Mouse (Mus musculus) ovary, adult 18-20 months (tissue): Measurements from ENCODE around the gene Mamld1.

ENCODE experiments used
- DNase-seq: peaks from one replicate; pipeline ENCODE4 v3.0.0; 2022; ENCODE audit warnings: low spot score, mixed read lengths

The Mamld1 gene

DNA sequence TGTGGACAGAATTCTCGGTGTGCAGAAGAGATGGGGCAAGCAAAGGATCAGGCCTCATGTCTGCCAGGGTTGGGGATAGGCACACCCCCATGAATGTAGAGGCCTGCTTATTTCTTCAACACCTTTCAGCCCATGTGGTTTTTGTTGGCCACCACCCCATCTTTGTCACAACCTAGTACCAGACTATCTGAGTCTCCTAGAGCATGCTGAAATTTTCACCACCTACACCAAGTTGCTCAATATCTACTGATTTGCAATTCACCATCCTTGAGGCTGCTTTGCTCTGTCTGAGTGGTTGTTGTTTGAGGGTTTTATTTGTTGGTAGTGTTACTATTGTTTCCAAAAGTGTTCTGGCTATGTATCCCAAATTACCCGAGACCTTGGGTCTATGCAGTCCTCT lies 91.3 kb downstream of the Mamld1 start:
- no peak for DNase-seq

DNA sequence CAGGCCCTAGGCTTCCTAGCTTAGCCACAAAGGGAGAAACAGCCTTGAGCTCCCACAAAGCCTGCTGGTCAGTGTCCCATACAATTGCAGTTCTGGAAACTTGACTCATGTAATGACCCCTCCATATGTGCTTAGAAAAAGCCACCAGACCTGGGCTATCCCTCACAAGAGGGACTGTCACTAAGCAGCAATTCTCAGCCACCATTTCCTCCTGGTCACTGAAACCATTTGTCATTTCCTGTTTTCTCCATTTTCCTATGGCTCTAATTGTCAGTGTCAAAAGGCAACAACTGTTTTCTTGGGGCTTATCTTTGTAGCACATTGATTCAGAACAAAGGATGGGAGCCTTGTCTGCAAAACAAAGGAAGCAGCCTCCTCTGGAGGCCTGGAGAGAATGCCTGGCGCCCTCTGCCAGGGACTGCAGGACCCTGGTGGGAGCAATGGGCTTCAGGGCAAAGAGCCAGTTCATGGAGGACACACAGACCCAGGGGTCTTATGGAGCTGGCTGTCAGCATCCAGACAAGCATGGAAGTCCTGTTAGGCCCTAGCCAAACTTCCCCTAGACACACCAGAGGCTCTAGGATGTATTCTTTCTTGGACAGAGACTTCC lies 99.5 kb downstream of the Mamld1 start:
- DNase-seq = no peak

DNA sequence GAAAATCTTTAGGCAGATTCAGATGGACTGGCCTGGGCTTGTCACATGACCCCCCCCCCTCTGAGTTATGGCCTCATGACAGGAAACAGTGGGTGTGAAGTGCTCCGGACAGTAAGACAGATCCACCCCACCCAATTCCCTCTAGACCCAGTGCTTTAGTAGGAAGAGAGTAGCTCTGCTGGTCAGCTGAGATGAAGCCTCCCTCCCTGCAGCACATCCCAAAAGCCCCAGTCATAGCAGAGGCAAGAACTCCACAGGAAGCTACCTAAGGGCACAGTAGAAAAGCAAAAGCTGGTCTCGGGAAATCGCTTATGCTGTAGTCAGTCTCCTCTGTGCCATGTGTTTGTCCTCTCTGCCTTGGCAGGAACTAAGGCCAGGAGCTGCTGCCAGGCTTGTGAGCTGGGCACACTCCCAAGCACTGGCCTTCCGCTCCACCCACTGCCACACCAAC lies 100.5 kb downstream of the Mamld1 start:
- DNase-seq = peak; percentile 16

DNA sequence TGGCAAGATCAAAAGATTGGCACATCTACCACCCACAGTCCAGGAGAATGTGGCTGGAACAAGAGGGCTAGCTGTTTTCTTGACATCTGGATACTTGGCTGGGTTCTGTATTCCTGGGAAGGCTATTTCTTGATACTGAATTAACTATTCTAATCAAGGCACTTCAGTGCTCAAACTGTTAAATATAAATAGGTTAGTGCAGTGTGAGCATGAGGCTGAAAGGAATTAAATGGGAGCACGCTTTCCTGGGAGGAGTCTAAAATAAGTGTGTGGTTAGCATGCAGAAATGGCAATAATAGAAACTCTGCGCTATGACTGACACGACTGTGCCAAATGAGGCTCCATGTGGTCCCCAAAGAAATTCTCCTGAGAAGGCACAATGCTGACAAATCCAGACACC lies 131.5 kb downstream of the Mamld1 start:
- no peak for DNase-seq

DNA sequence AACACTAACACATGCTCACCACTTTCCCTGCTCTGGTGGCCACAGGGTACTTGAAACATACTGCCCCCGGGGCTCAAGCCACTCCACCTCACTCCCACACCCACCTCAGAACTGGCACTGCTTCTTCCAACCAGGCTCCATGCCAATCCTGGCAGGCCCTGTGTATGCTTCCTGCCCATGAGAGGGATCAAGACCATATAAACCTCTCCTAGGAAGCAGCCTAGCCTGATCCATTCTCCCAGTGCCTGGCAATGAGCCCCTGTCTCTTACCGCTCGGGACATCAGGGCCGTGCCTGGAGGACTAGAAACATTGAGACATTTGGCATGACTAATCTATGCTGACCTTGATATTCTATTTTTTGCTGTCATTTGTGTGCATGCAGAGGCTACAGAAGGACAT lies 133.6 kb downstream of the Mamld1 start:
- no peak for DNase-seq

DNA sequence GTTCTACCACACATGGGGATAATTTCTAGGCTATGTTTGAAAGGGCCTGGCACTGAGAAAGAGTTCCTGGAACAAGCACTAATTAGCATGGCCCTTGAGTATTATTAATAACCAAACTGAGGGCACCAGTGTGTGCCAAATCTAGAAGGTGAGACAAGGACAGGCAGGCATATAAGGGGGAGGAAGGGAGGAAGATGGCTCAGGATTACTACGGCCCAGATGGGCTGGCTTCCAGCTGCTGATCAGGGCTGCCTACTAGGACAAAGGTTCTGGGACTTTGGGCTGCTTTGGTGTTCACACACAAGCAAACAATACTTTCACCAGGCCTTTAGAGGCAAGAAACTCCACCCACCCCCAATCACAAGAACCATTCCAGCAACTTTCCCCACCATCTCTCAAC lies 136.3 kb downstream of the Mamld1 start:
- DNase-seq = no peak

DNA sequence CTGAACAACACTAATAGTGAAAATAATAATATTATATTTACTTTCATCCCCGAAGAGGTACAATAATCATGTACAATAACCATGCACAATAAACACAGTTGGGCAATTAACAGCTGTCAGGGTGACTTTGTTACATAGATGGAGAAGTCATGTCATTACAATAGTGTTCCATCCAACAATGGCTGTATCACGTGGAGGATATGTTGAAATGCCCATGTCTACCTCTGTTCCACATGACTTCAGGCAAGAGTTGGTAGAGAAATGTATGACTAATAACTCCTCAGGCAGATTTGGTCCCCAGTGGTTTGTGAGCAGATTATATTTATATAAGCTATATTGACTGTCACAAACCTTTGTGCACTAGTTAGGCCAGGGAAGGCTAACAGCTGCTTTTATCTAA lies 154.7 kb downstream of the Mamld1 start:
- DNase-seq = no peak
